Mouse (Mus musculus) cortical plate, adult 2 months (tissue): Measurements from ENCODE around the gene Birc3.

Experiments
- CTCF ChIP-seq: fragments of 200-500 bp; IDR thresholded peaks from 2 replicates; pipeline ENCODE4 v1.5.1; 2011; ENCODE audit warnings: mild to moderate bottlenecking, control low read depth, low read length; ENCODE audit not compliant: insufficient read depth; ENCODE audit errors: extremely low read depth
- POLR2A ChIP-seq: fragments of 200-500 bp; IDR thresholded peaks from 2 replicates; pipeline ENCODE4 v1.6.1; 2011; ENCODE audit warnings: mild to moderate bottlenecking, low read length, control low read depth; ENCODE audit not compliant: insufficient read depth; ENCODE audit errors: extremely low read depth

DNA sequence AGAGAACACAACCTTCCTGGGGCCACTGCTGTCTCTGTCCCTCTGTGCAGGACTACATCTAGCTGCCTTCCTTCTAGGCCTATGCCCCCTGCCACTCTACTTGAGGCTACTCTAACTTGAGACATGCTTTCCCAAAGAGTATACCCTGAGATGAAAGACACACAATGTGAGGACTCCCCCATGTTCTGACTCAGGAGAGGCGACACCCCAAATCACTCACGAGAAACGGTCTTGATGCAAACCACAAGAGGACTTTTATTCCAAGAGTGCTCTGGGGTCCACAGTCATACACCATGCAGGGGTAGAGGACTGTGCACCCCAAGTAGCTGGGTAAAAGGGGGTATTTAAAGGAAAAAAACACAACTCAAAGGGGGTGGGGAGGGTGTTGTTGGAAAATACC lies 11.4 kb upstream of the Birc3 start:
- TF ChIP-seq CTCF (no peak), POLR2A (no peak)
